Mouse (Mus musculus): ENCODE data around the gene Snorc. TPM values are rescaled to one million over a fixed set of nuclear protein-coding genes. Genes with fewer than 3 reads are reported as not detected.

Gene Snorc
- polyA plus RNA-seq (2014; fragmentation: Illumina TruSeq; extraction: RNeasy Lipid Tissue Mini Kit (QIAGEN cat#74804); ENCODE audit: insufficient read depth, low read depth, low replicate concordance), result not detected

GRCm38 (mm10) chr1:87469971-87470370 lies at the start of gene Snorc:
Gene Snorc, plus strand, starts transcription at chr1:87470271.

GRCm38 (mm10) chr1:87509561-87510165 lies 39.6 kb downstream of the Snorc start, which contains the start of gene Neu2:
Gene Neu2, plus strand, starts transcription at chr1:87509889.

Other genes starting within 250 kb of the Snorc start
- 1.1 TPM for gene Efhd1, start 205.9 kb upstream of the Snorc start, polyA plus RNA-seq (2014; fragmentation: Illumina TruSeq; extraction: RNeasy Lipid Tissue Mini Kit (QIAGEN cat#74804); ENCODE audit: insufficient read depth, low read depth, low replicate concordance)
- 15.7 TPM for gene Gigyf2, start 143.3 kb upstream of the Snorc start, polyA plus RNA-seq (2014; fragmentation: Illumina TruSeq; extraction: RNeasy Lipid Tissue Mini Kit (QIAGEN cat#74804); ENCODE audit: insufficient read depth, low read depth, low replicate concordance)
- gene Kcnj13, start 75.5 kb upstream of the Snorc start, polyA plus RNA-seq (2014; fragmentation: Illumina TruSeq; extraction: RNeasy Lipid Tissue Mini Kit (QIAGEN cat#74804); ENCODE audit: insufficient read depth, low read depth, low replicate concordance), result 11.0 TPM
- 1.3 TPM for gene Neu2, start 39.6 kb downstream of the Snorc start, polyA plus RNA-seq (2014; fragmentation: Illumina TruSeq; extraction: RNeasy Lipid Tissue Mini Kit (QIAGEN cat#74804); ENCODE audit: insufficient read depth, low read depth, low replicate concordance)
- 4.7 TPM for gene Ngef, start 103.6 kb downstream of the Snorc start, polyA plus RNA-seq (2014; fragmentation: Illumina TruSeq; extraction: RNeasy Lipid Tissue Mini Kit (QIAGEN cat#74804); ENCODE audit: insufficient read depth, low read depth, low replicate concordance)
- 14.9 TPM for gene Inpp5d, start 150.0 kb downstream of the Snorc start, polyA plus RNA-seq (2014; fragmentation: Illumina TruSeq; extraction: RNeasy Lipid Tissue Mini Kit (QIAGEN cat#74804); ENCODE audit: insufficient read depth, low read depth, low replicate concordance)

Data from lung, adult 10 weeks (tissue).